Mouse (Mus musculus) cerebellum, adult 8-10 months (tissue): Measurements from ENCODE around the gene Disp1.

Source experiments
- DNase-seq: peaks from one replicate; pipeline ENCODE4 v3.0.0; 2022

The Disp1 gene

GRCm38 (mm10) chr1:183081126-183081525 lies 140.2 kb downstream of the Disp1 start:
- no peak for DNase-seq

- no peak for DNase-seq
These were observed 146.1 kb downstream of the Disp1 start for GRCm38 (mm10) chr1:183075121-183075822.

- no peak for DNase-seq
These were observed 148.9 kb downstream of the Disp1 start for GRCm38 (mm10) chr1:183072263-183073050.

GRCm38 (mm10) chr1:183069954-183070649 lies 151.2 kb downstream of the Disp1 start:
- DNase-seq, result no peak

GRCm38 (mm10) chr1:183067807-183068206 lies 153.5 kb downstream of the Disp1 start:
- no peak for DNase-seq

GRCm38 (mm10) chr1:183066981-183067380 lies 154.3 kb downstream of the Disp1 start:
- DNase-seq, result no peak

GRCm38 (mm10) chr1:183060611-183061010 lies 160.7 kb downstream of the Disp1 start:
- no peak for DNase-seq

- no peak for DNase-seq
These were observed 165.1 kb downstream of the Disp1 start for GRCm38 (mm10) chr1:183056289-183056655.

- no peak for DNase-seq
These were observed 165.6 kb downstream of the Disp1 start for GRCm38 (mm10) chr1:183055608-183056288.

- DNase-seq, result no peak
These were observed 168.7 kb downstream of the Disp1 start for GRCm38 (mm10) chr1:183052663-183053062.

GRCm38 (mm10) chr1:183049295-183049694 lies 172.0 kb downstream of the Disp1 start:
- no peak for DNase-seq

GRCm38 (mm10) chr1:183047913-183048523 lies 173.3 kb downstream of the Disp1 start:
- DNase-seq, result no peak

- DNase-seq, result no peak
These were observed 174.0 kb downstream of the Disp1 start for GRCm38 (mm10) chr1:183047191-183047912.

GRCm38 (mm10) chr1:183046081-183046480 lies 175.2 kb downstream of the Disp1 start:
- no peak for DNase-seq

- DNase-seq, result no peak
These were observed 178.0 kb downstream of the Disp1 start for GRCm38 (mm10) chr1:183043161-183043812.

GRCm38 (mm10) chr1:183041703-183042102 lies 179.6 kb downstream of the Disp1 start:
- DNase-seq, result no peak

- no peak for DNase-seq
These were observed 180.4 kb downstream of the Disp1 start for GRCm38 (mm10) chr1:183040847-183041382.

- DNase-seq, result no peak
These were observed 181.2 kb downstream of the Disp1 start for GRCm38 (mm10) chr1:183039881-183040708.

GRCm38 (mm10) chr1:183039404-183039803 lies 181.9 kb downstream of the Disp1 start:
- no peak for DNase-seq
